Comparison of ENCODE assay signal across 12 mouse cellular contexts in the genomic region with DNA sequence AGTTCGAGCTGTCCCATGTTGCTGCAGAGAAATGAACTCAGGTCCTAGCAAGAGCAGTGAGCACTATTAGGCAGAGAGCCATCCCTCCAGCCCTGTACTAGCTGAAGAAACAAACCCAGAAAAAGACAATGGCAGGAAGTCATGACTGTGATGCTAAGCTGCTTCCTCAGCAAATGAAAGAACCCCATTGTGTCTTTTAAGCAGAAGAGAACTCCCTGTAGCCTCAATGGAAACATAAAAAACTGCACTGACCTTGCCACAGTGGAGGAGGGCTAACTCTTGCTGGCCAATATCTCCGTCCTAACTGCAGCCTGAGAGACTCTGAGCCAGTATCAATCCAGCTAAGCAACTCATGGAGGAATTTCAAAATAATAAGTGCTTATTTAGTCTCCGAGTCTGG. TPM values are rescaled to one million over a fixed set of nuclear protein-coding genes. Genes with fewer than 3 reads are reported as not detected.
DNase-seq lines count a peak whose midpoint lies in the region; ATAC-seq and TF ChIP-seq lines count a peak whose summit lies in the region.
"Had no signal": no experiment of that assay in that cellular context is flagged by ENCODE, and none has a peak within 500 bp of the region (broad histone marks: within the 10 kb centered on the region; RNA-seq: fewer than 3 reads in every experiment).

No protein-coding gene starts in this region.

- ATAC-seq in limb, embryonic 15.5 days (ENCODE audit: insufficient number of reproducible peaks, low FRiP score, low TSS enrichment, low read depth) = no peak

- no peaks in the 10 kb centered on the region for H3K79me2 ChIP-seq in CH12.LX (replicated peaks; ENCODE audit: control insufficient read depth, extremely low read depth, insufficient read depth, poor library complexity, severe bottlenecking)

- no peak overlapping the region for H3K9ac ChIP-seq in CH12.LX (ENCODE audit: insufficient read depth, low read depth)
- H3K9ac ChIP-seq in limb, embryonic 15.5 days = no peak overlapping the region
- H3K9ac ChIP-seq: liver, embryonic 15.5 days had no signal

- H3K4me3 ChIP-seq in CH12.LX (replicated peaks in 1 of 3; ENCODE audit: low read depth in 2 of 3, low read length in 2 of 3, poor library complexity in 1 of 3) = no peak overlapping the region
- H3K4me3 ChIP-seq in cortical plate, adult 2 months (ENCODE audit: insufficient read depth, low read length) = no peak overlapping the region
- no peak overlapping the region for H3K4me3 ChIP-seq in limb, embryonic 15.5 days
- H3K4me3 ChIP-seq: liver, embryonic 15.5 days had no signal

- no peaks in the 10 kb centered on the region for H3K36me3 ChIP-seq in CH12.LX (replicated peaks in 1 of 2; ENCODE audit: control insufficient read depth in 1 of 2, insufficient read depth in 1 of 2, low read length in 1 of 2)
- no peaks in the 10 kb centered on the region for H3K36me3 ChIP-seq in limb, embryonic 15.5 days
- H3K36me3 ChIP-seq: liver, embryonic 15.5 days had no signal

- no peak for TF ChIP-seq CTCF in CH12.LX (conservative IDR thresholded peaks at IDR 0.05 in 1 of 2, IDR thresholded peaks at IDR 0.05 in 1 of 2; ENCODE audit: low read depth in 2 of 2, low read length in 2 of 2)
- no peak for TF ChIP-seq CTCF in cortical plate, adult 2 months (IDR thresholded peaks at IDR 0.05; ENCODE audit: extremely low read depth, insufficient read depth, low read length)

- no peak for TF ChIP-seq EP300 in CH12.LX (IDR thresholded peaks at IDR 0.05; ENCODE audit: low read length)

- intact Hi-C loops in heart, postnatal 36 days (cut with DNase I) = no loop called here

- TF ChIP-seq RAD21 in CH12.LX (IDR thresholded peaks at IDR 0.05; ENCODE audit: low read depth, low read length) = no peak

- peaks cover 0 to 8% of the 10 kb centered on the region in 2 experiments; a peak in 2 of 4 replicates for H3K4me1 ChIP-seq in CH12.LX (ENCODE audit: control insufficient read depth in 1 of 2, insufficient read depth in 2 of 2)
- H3K4me1 ChIP-seq in cortical plate, adult 2 months (ENCODE audit: control insufficient read depth, insufficient read depth, low read length) = peaks cover 2% of the 10 kb centered on the region; the same call in 1 of the 2 replicates
- H3K4me1 ChIP-seq in limb, embryonic 15.5 days = peaks cover 3% of the 10 kb centered on the region; the same call in 1 of the 2 replicates
- H3K4me1 ChIP-seq: liver, embryonic 15.5 days had no signal

- DNase-seq in heart, adult 11 months = peak; percentile 97
- no peak for DNase-seq in heart, postnatal 36 days
- no peak for DNase-seq in CH12.LX (ENCODE audit: extremely low read depth)
- DNase-seq in thymus, postnatal 0 days (ENCODE audit: low spot score) = no peak
- DNase-seq in cerebellum, adult 8-10 months = no peak
- no peak for DNase-seq in right cerebral cortex, postnatal 4 days
- DNase-seq: cerebellum, adult 9-10 months; right cerebral cortex, adult 18-20 months had no signal

- TF ChIP-seq POLR2A in CH12.LX (IDR thresholded peaks at IDR 0.05; ENCODE audit: low read depth, low read length) = no peak
- no peak for TF ChIP-seq POLR2A in cortical plate, adult 2 months (IDR thresholded peaks at IDR 0.05; ENCODE audit: extremely low read depth, insufficient read depth, low read length)

- H3K9me3 ChIP-seq in CH12.LX (replicated peaks; ENCODE audit: low read length) = no peaks in the 10 kb centered on the region
- no peaks in the 10 kb centered on the region for H3K9me3 ChIP-seq in limb, embryonic 15.5 days
- H3K9me3 ChIP-seq: G1E; liver, embryonic 15.5 days had no signal

- H3K27ac ChIP-seq in CH12.LX (ENCODE audit: insufficient read depth, low read depth) = no peak overlapping the region
- peak overlapping the region; percentile 7; the same call in 1 of the 2 replicates for H3K27ac ChIP-seq in cortical plate, adult 2 months (ENCODE audit: insufficient read depth, low read length)
- 0 out of 2 replicates have a peak overlapping the region, but pooled peaks have one; percentile 33 for H3K27ac ChIP-seq in limb, embryonic 15.5 days
- H3K27ac ChIP-seq: liver, embryonic 15.5 days had no signal

- 0 out of 2 replicates have a peak overlapping the region, but pooled peaks have one; percentile 2 for H3K4me2 ChIP-seq in CH12.LX (ENCODE audit: insufficient read depth, low read depth, poor library complexity, severe bottlenecking)
- H3K4me2 ChIP-seq in limb, embryonic 15.5 days = no peak overlapping the region
- H3K4me2 ChIP-seq: liver, embryonic 15.5 days had no signal

- in situ Hi-C loops in CH12.LX (cut with MboI; ENCODE audit: low pct_ligation_motif_present, low pct_unique_long_range_greater_than_20kb, low sequenced_read_pairs) = no loop called here

- 55% methylated on average over 3 of the region's 3 CpGs for WGBS in limb, embryonic 15.5 days

- no peaks in the 10 kb centered on the region for H3K27me3 ChIP-seq in CH12.LX (replicated peaks)
- no peaks in the 10 kb centered on the region for H3K27me3 ChIP-seq in limb, embryonic 15.5 days
- H3K27me3 ChIP-seq: liver, embryonic 15.5 days had no signal

- dilution Hi-C loops in CH12.LX (cut with MboI; ENCODE audit: extremely low pct_ligation_motif_present, extremely low pct_unique_long_range_greater_than_20kb, low sequenced_read_pairs) = no loop called here

TF ChIP-seq in CH12.LX, 34 proteins besides CTCF, POLR2A, EP300 and RAD21:
- TF ChIP-seq BHLHE40 (IDR thresholded peaks at IDR 0.05; ENCODE audit: low read depth, low read length) (no peak), HCFC1 (IDR thresholded peaks at IDR 0.05; ENCODE audit: low read depth, low read length) (no peak), E2F4 (IDR thresholded peaks at IDR 0.05; ENCODE audit: insufficient replicate concordance, low read depth, low read length) (no peak), ZMIZ1 (IDR thresholded peaks at IDR 0.05; ENCODE audit: low read depth, low read length) (no peak), ELF1 (IDR thresholded peaks at IDR 0.05; ENCODE audit: low read depth, low read length) (no peak), UBTF (IDR thresholded peaks at IDR 0.05; ENCODE audit: low read depth, low read length) (no peak), ZC3H11A (IDR thresholded peaks at IDR 0.05; ENCODE audit: low read depth, low read length) (no peak), IRF4 (IDR thresholded peaks at IDR 0.05; ENCODE audit: low read depth, low read length) (no peak), MYC (IDR thresholded peaks at IDR 0.05; ENCODE audit: low read depth, low read length) (no peak)

RNA-seq across cellular contexts. Expression of a gene that starts 13.4 kb away (rescaled TPM):
- total RNA-seq in heart, postnatal 36 days (2021) = 10 to 100 TPM; 76.2 to 88.0 TPM
- total RNA-seq in CH12.LX (2012; rRNA removed) (10.6 and 12.7 TPM in 2 replicates), CH12.LX (2014; rRNA removed) (6.3 and 7.8 TPM in 2 replicates)
- polyA plus RNA-seq in CH12.LX (2012; ENCODE audit: insufficient read length, low read depth) = 14.4 and 18.3 TPM in 2 replicates
- polyA plus RNA-seq in cortical plate, adult 2 months (2012; rRNA removed) = 221 and 228 TPM in 2 replicates
- polyA plus RNA-seq in limb, embryonic 15.5 days (2015; fragmentation: Nextera tagmentation; extraction: Ambion mirVana) = 5.0 and 6.0 TPM in 2 replicates
- polyA plus RNA-seq in thymus, postnatal 0 days (2015; fragmentation: Nextera tagmentation; extraction: Ambion mirVana) = 5.3 and 7.3 TPM in 2 replicates

Comparison
In these comparisons a context has a peak if more than half of its experiments do, and no peak if none do; other contexts are left out.
1. RNA of a gene that starts 13.4 kb away (polyA plus RNA-seq): 221 to 228 TPM in cortical plate, adult 2 months; 14.4 to 18.3 TPM in CH12.LX, 5.3 to 7.3 TPM in thymus, postnatal 0 days and 5.0 to 6.0 TPM in limb, embryonic 15.5 days; every median in the first group is over 10 times any median in the second.